Mouse (Mus musculus) CH12.LX (cell line): Measurements from ENCODE around the gene Sumo2. TPM values are rescaled to one million over a fixed set of nuclear protein-coding genes. Genes with fewer than 3 reads are reported as not detected.
"Not testable (repeated sequence)": the region's sequence is repeated elsewhere in the genome, so short reads cannot be mapped to it uniquely, and the experiment has no call there.

Source experiments
- DNase-seq: peaks from one replicate; pipeline ENCODE4 v3.0.0-alpha.2; 2013; ENCODE audit errors: extremely low read depth
- H3K27ac ChIP-seq: 2 replicates; pipeline ENCODE4 v1.5.1; 2012; ENCODE audit warnings: low read depth, mild to moderate bottlenecking, control low read depth, moderate library complexity; ENCODE audit not compliant: insufficient read depth
- H3K27me3 ChIP-seq: replicated peaks from 2 replicates; pipeline ENCODE3; 2012; ENCODE audit warnings: inconsistent platforms
- H3K36me3 ChIP-seq, 2 experiments: replicated peaks in 1 of 2; 2 replicates each; pipeline versions ENCODE3 to v1.6.1; 2012; ENCODE audit warnings: inconsistent platforms in 1 of 2, low read length in 1 of 2, mild to moderate bottlenecking in 1 of 2, mixed read lengths in 1 of 2, moderate library complexity in 1 of 2; ENCODE audit not compliant: control insufficient read depth in 1 of 2, insufficient read depth in 1 of 2
- H3K4me1 ChIP-seq, 2 experiments: 2 replicates each; pipeline ENCODE4 v1.6.1; 2012; ENCODE audit warnings: inconsistent platforms in 1 of 2, moderate library complexity in 1 of 2; ENCODE audit not compliant: insufficient read depth in 2 of 2, control insufficient read depth in 1 of 2
- H3K4me2 ChIP-seq: 2 replicates; pipeline ENCODE4 v1.6.1; 2012; ENCODE audit warnings: low read depth, mild to moderate bottlenecking, control low read depth; ENCODE audit not compliant: poor library complexity, insufficient read depth, severe bottlenecking
- H3K4me3 ChIP-seq, 3 experiments: fragments of 150-350 bp in 1 of 3; sonication (generic) in 1 of 3; replicated peaks in 1 of 3; 2 replicates each; pipeline versions ENCODE3 to v1.5.1; 2011 to 2012; ENCODE audit warnings: low read depth in 2 of 3, low read length in 2 of 3, mild to moderate bottlenecking in 2 of 3, moderate library complexity in 2 of 3, control low read depth in 1 of 3, improper control_type of control experiment in 1 of 3, inconsistent platforms in 1 of 3, mixed read lengths in 1 of 3; ENCODE audit not compliant: poor library complexity in 1 of 3
- H3K79me2 ChIP-seq: replicated peaks from 2 replicates; pipeline ENCODE4 v1.6.1; 2012; ENCODE audit warnings: mild to moderate bottlenecking, moderate library complexity; ENCODE audit not compliant: control insufficient read depth, poor library complexity, insufficient read depth, severe bottlenecking; ENCODE audit errors: extremely low read depth
- H3K9ac ChIP-seq: 2 replicates; pipeline ENCODE4 v1.6.1; 2012; ENCODE audit warnings: low read depth, mild to moderate bottlenecking, control low read depth, moderate library complexity; ENCODE audit not compliant: insufficient read depth
- H3K9me3 ChIP-seq: replicated peaks from 2 replicates; pipeline ENCODE3; 2012; ENCODE audit warnings: low read length, inconsistent platforms, mixed read lengths
- CHD1 ChIP-seq: IDR thresholded peaks from 2 replicates; pipeline ENCODE4 v1.6.1; 2012; ENCODE audit warnings: low read depth, low read length, improper control_type of control experiment, inconsistent platforms
- CTCF ChIP-seq, 2 experiments: IDR thresholded peaks in 1 of 2; conservative IDR thresholded peaks in 1 of 2; 2 replicates each; pipeline ENCODE4 v1.5.1; 2011 to 2012; ENCODE audit warnings: low read depth in 2 of 2, low read length in 2 of 2, improper control_type of control experiment in 1 of 2, inconsistent platforms in 1 of 2, mild to moderate bottlenecking in 1 of 2, moderate library complexity in 1 of 2
- ELF1 ChIP-seq: IDR thresholded peaks from 2 replicates; pipeline ENCODE4 v1.6.1; 2014; ENCODE audit warnings: low read depth, mild to moderate bottlenecking, inconsistent platforms, low read length, improper control_type of control experiment
- HCFC1 ChIP-seq: IDR thresholded peaks from 2 replicates; pipeline ENCODE4 v1.6.1; 2012; ENCODE audit warnings: low read depth, mild to moderate bottlenecking, inconsistent platforms, low read length, improper control_type of control experiment
- JUND ChIP-seq: conservative IDR thresholded peaks from 2 replicates; pipeline ENCODE4 v1.6.1; 2011; ENCODE audit warnings: low read depth, low read length, improper control_type of control experiment
- MAX ChIP-seq: IDR thresholded peaks from 2 replicates; pipeline ENCODE4 v1.6.1; 2011; ENCODE audit warnings: low read length, improper control_type of control experiment
- MXI1 ChIP-seq: IDR thresholded peaks from 2 replicates; pipeline ENCODE4 v1.6.1; 2011; ENCODE audit warnings: mild to moderate bottlenecking, low read depth, low read length, improper control_type of control experiment
- MYC ChIP-seq: IDR thresholded peaks from 2 replicates; pipeline ENCODE4 v1.6.1; 2011; ENCODE audit warnings: low read depth, mild to moderate bottlenecking, improper control_type of control experiment, low read length
- NELFE ChIP-seq: IDR thresholded peaks from 2 replicates; pipeline ENCODE4 v1.6.1; 2011; ENCODE audit warnings: low read depth, low read length, improper control_type of control experiment
- NRF1 ChIP-seq: IDR thresholded peaks from 2 replicates; pipeline ENCODE4 v1.6.1; 2014; ENCODE audit warnings: low read depth, mild to moderate bottlenecking, inconsistent platforms, low read length, improper control_type of control experiment, moderate library complexity
- PAX5 ChIP-seq: IDR thresholded peaks from 2 replicates; pipeline ENCODE4 v1.6.1; 2012; ENCODE audit warnings: low read length, inconsistent platforms, mixed read lengths
- POLR2A ChIP-seq: IDR thresholded peaks from 2 replicates; pipeline ENCODE4 v1.6.1; 2011; ENCODE audit warnings: low read depth, mild to moderate bottlenecking, improper control_type of control experiment, low read length
- SIN3A ChIP-seq: IDR thresholded peaks from 2 replicates; pipeline ENCODE4 v1.6.1; 2012; ENCODE audit warnings: low read length, improper control_type of control experiment, inconsistent platforms
- TBP ChIP-seq: conservative IDR thresholded peaks from 2 replicates; pipeline ENCODE4 v1.6.1; 2011; ENCODE audit warnings: low read depth, low read length, improper control_type of control experiment
- TCF12 ChIP-seq: IDR thresholded peaks from 2 replicates; pipeline ENCODE4 v1.6.1; 2014; ENCODE audit warnings: low read depth, mild to moderate bottlenecking, inconsistent platforms, low read length, improper control_type of control experiment
- USF1 ChIP-seq: IDR thresholded peaks from 2 replicates; pipeline ENCODE4 v1.6.1; 2014; ENCODE audit warnings: low read depth, mild to moderate bottlenecking, inconsistent platforms, low read length, improper control_type of control experiment
- USF2 ChIP-seq: conservative IDR thresholded peaks from 2 replicates; pipeline ENCODE4 v1.6.1; 2011; ENCODE audit warnings: low read depth, low read length, improper control_type of control experiment
- dilution Hi-C: fragments of 300-500 bp; cut with MboI; formaldehyde crosslinking; loops from 2 replicates; pipeline ENCODE4 v1.14.3; 2020; ENCODE audit warnings: low sequenced_read_pairs; ENCODE audit not compliant: extremely low pct_unique_long_range_greater_than_20kb, extremely low pct_ligation_motif_present
- in situ Hi-C: fragments of 300-500 bp; cut with MboI; formaldehyde crosslinking; loops from 3 replicates; pipeline ENCODE4 v1.14.3; 2019; ENCODE audit warnings: low sequenced_read_pairs, low pct_ligation_motif_present, low pct_unique_long_range_greater_than_20kb, mixed read lengths
- polyA plus RNA-seq: library from polyadenylated mRNA; unstranded; fragments of >175 nt; gene quantifications from 2 replicates; pipeline ENCODE4 v1.2.1, GENCODE M21; 2012; ENCODE audit warnings: low read depth; ENCODE audit not compliant: insufficient read length
- total RNA-seq, 2 experiments: library from RNA; depleted of rRNA; stranded (reverse); fragments of 300-350 nt in 1 of 2; fragments of >200 nt in 1 of 2; gene quantifications; 2 replicates each; pipeline ENCODE4 v1.2.3; 2012 to 2014

Gene Sumo2
- total and polyA plus RNA-seq, 3 experiments: 480 to 1,752 (median 1,020) TPM

- Histone ChIP-seq H3K4me1 (peaks cover 2 to 36% of the 10 kb centered on the region in 2 experiments; a peak in 3 of 4 replicates), H3K27ac (peak overlapping the region; percentile 93), H3K36me3 (peaks cover 13 to 42% of the 10 kb centered on the region in 2 experiments), H3K79me2 (peaks cover 32% of the 10 kb centered on the region), H3K9ac (peak overlapping the region; percentile 68), H3K4me2 (peak overlapping the region; percentile 71), H3K4me3 (peak overlapping the region; percentile 46 to 80 (median 54)), H3K27me3 (no peaks in the 10 kb centered on the region), H3K9me3 (no peaks in the 10 kb centered on the region)
- TF ChIP-seq CTCF (conservative IDR thresholded peaks at IDR 0.05 in 1 of 2, IDR thresholded peaks at IDR 0.05 in 1 of 2; ENCODE audit: low read depth in 2 of 2, low read length in 2 of 2): no peak
- peak; percentile 40 for TF ChIP-seq USF1
- TF ChIP-seq PAX5: no peak
- TF ChIP-seq MYC: peak; percentile 91
- TF ChIP-seq JUND: no peak
- peak; percentile 50 for TF ChIP-seq USF2
- TF ChIP-seq MXI1: peak; percentile 35; the same call in 1 of the 2 replicates
- peak; percentile 82 for TF ChIP-seq MAX
- no peak for TF ChIP-seq ELF1
- in situ Hi-C loops: loop anchor here (10.0 kb wide), 2 partner anchors 64 to 264 kb away; partner anchors contain the start of gene Atp5h
- DNase-seq: peak; percentile 24
- dilution Hi-C loops: no loop called here
These were observed 57.7 kb downstream of the Sumo2 start for GRCm38 (mm10) chr11:115478296-115478938.

GRCm38 (mm10) chr11:115477388-115477787, 58.7 kb downstream of the Sumo2 start:
- peak overlapping the region; percentile 80 to 93 (median 84) for H3K4me3 ChIP-seq
- H3K79me2 ChIP-seq: peaks cover 32% of the 10 kb centered on the region
- H3K27me3 ChIP-seq, dilution Hi-C loops, H3K9me3 ChIP-seq: not testable (repeated sequence)
- peak; percentile 74 for DNase-seq
- in situ Hi-C loops: loop anchor here (10.0 kb wide), 2 partner anchors 63 to 263 kb away; partner anchors contain the start of gene Atp5h
- peaks cover 6 to 46% of the 10 kb centered on the region in 2 experiments for H3K4me1 ChIP-seq
- peak overlapping the region; percentile 93 for H3K27ac ChIP-seq
- peak; percentile 57 for TF ChIP-seq HCFC1
- TF ChIP-seq SIN3A: peak; percentile 67
- peak; percentile 63 for TF ChIP-seq POLR2A
- TF ChIP-seq TBP: peak; percentile 78
- peak; percentile 50; the same call in 1 of the 2 replicates for TF ChIP-seq ELF1
- peak; percentile 70 for TF ChIP-seq NELFE
- TF ChIP-seq TCF12: peak; percentile 52; the same call in 1 of the 2 replicates
- peak; percentile 43; the same call in 1 of the 2 replicates for TF ChIP-seq NRF1
- 0 out of 2 replicates have a peak, but pooled peaks have one; percentile 23 for TF ChIP-seq CHD1
- H3K36me3 ChIP-seq: peaks cover 13 to 32% of the 10 kb centered on the region in 2 experiments
- H3K4me2 ChIP-seq: peak overlapping the region; percentile 91
- peak overlapping the region; percentile 68 for H3K9ac ChIP-seq
